Mouse (Mus musculus): ENCODE measurements around the gene Alkbh6. TPM values are rescaled to one million over a fixed set of nuclear protein-coding genes. Genes with fewer than 3 reads are reported as not detected.

Gene Alkbh6
- polyA plus RNA-seq, 1 experiment from 2014 or later: 123 TPM

- peak overlapping the region; percentile 89 for H3K4me3 ChIP-seq
- WGBS: under 1% methylated on average over 20 of the region's 20 CpGs
Observed at GRCm38 (mm10) chr7:30322285-30322667, 13.8 kb downstream of the Alkbh6 start.

GRCm38 (mm10) chr7:30322865-30323264, 14.3 kb downstream of the Alkbh6 start:
- Histone ChIP-seq H3K9me3 (no peaks in the 10 kb centered on the region), H3K27me3 (peaks cover 14% of the 10 kb centered on the region), H3K4me3 (peak overlapping the region; percentile 89), H3K4me1 (replicated peaks) (peaks cover 29% of the 10 kb centered on the region), H3K9ac (peak overlapping the region; percentile 92), H3K36me3 (0 out of 2 replicates have a peak, but pooled peaks cover 10% of the 10 kb centered on the region), H3K4me2 (peak overlapping the region; percentile 78), H3K27ac (replicated peaks) (peak overlapping the region; percentile 73)
- ATAC-seq (ENCODE audit: low read depth): no peak
- 42% methylated on average over 6 of the region's 6 CpGs for WGBS

More at GRCm38 (mm10) chr7:30322285-30322667, 13.8 kb downstream of the Alkbh6 start:
- Histone ChIP-seq H3K36me3 (0 out of 2 replicates have a peak, but pooled peaks cover 16% of the 10 kb centered on the region), H3K4me1 (replicated peaks) (peaks cover 27% of the 10 kb centered on the region), H3K9ac (peak overlapping the region; percentile 92), H3K4me2 (peak overlapping the region; percentile 78), H3K27ac (replicated peaks) (peak overlapping the region; percentile 89), H3K27me3 (peaks cover 8% of the 10 kb centered on the region), H3K9me3 (no peaks in the 10 kb centered on the region)
- peak; percentile 99 for ATAC-seq (ENCODE audit: low read depth)

GRCm38 (mm10) chr7:30323795-30324194, 15.3 kb downstream of the Alkbh6 start, which contains the start of gene Sdhaf1:
TSS of gene Sdhaf1 (minus strand) at chr7:30323895.
- 75% methylated on average over 3 of the region's 3 CpGs for WGBS
- H3K27ac ChIP-seq (replicated peaks): peak within 1 kb of the TSS; percentile 73
- H3K27me3 ChIP-seq: peaks cover 22% of the 10 kb centered on the region
- no peak for ATAC-seq (ENCODE audit: low read depth)
- no peaks in the 10 kb centered on the region for H3K9me3 ChIP-seq
- H3K4me2 ChIP-seq: peak within 1 kb of the TSS; percentile 78
- H3K9ac ChIP-seq: peak within 1 kb of the TSS; percentile 92; the same call in 1 of the 2 replicates
- H3K4me1 ChIP-seq (replicated peaks): peaks cover 29% of the 10 kb centered on the region
- 0 out of 2 replicates have a peak, but pooled peaks cover 5% of the 10 kb centered on the region for H3K36me3 ChIP-seq
- peak within 1 kb of the TSS; percentile 89 for H3K4me3 ChIP-seq

GRCm38 (mm10) chr7:30324300-30324944, 15.9 kb downstream of the Alkbh6 start:
- H3K9ac ChIP-seq: no peak overlapping the region
- H3K36me3 ChIP-seq: no peaks in the 10 kb centered on the region
- H3K4me3 ChIP-seq: no peak overlapping the region
- ATAC-seq (ENCODE audit: low read depth): no peak
- peaks cover 26% of the 10 kb centered on the region for H3K27me3 ChIP-seq
- 78% methylated on average over 5 of the region's 5 CpGs for WGBS
- H3K4me1 ChIP-seq (replicated peaks): peaks cover 29% of the 10 kb centered on the region
- H3K27ac ChIP-seq (replicated peaks): no peak overlapping the region
- no peaks in the 10 kb centered on the region for H3K9me3 ChIP-seq
- H3K4me2 ChIP-seq: no peak overlapping the region

- Histone ChIP-seq H3K27me3 (peaks cover 30% of the 10 kb centered on the region), H3K4me3 (no peak overlapping the region), H3K4me1 (replicated peaks) (peaks cover 26% of the 10 kb centered on the region), H3K4me2 (no peak overlapping the region), H3K9me3 (no peaks in the 10 kb centered on the region), H3K9ac (no peak overlapping the region), H3K36me3 (no peaks in the 10 kb centered on the region), H3K27ac (replicated peaks) (no peak overlapping the region)
- 46% methylated on average over 2 of the region's 2 CpGs for WGBS
- no peak for ATAC-seq (ENCODE audit: low read depth)
Observed at GRCm38 (mm10) chr7:30325364-30325763, 16.8 kb downstream of the Alkbh6 start.

- Histone ChIP-seq H3K36me3 (no peaks in the 10 kb centered on the region), H3K4me2 (no peak overlapping the region), H3K4me1 (replicated peaks) (peaks cover 20% of the 10 kb centered on the region), H3K9me3 (no peaks in the 10 kb centered on the region), H3K4me3 (no peak overlapping the region), H3K9ac (no peak overlapping the region), H3K27ac (replicated peaks) (no peak overlapping the region), H3K27me3 (peaks cover 30% of the 10 kb centered on the region)
- no peak for ATAC-seq (ENCODE audit: low read depth)
Observed at GRCm38 (mm10) chr7:30326427-30326826, 17.9 kb downstream of the Alkbh6 start.

GRCm38 (mm10) chr7:30327140-30327539, 18.6 kb downstream of the Alkbh6 start:
- WGBS: 46% methylated on average over 15 of the region's 15 CpGs
- H3K9ac ChIP-seq: no peak overlapping the region
- ATAC-seq (ENCODE audit: low read depth): no peak

GRCm38 (mm10) chr7:30328379-30328778, 19.9 kb downstream of the Alkbh6 start:
- Histone ChIP-seq H3K27ac (replicated peaks) (no peak overlapping the region), H3K36me3 (no peaks in the 10 kb centered on the region), H3K27me3 (peaks cover 30% of the 10 kb centered on the region), H3K4me3 (no peak overlapping the region), H3K9ac (no peak overlapping the region), H3K4me2 (no peak overlapping the region), H3K4me1 (replicated peaks) (peaks cover 29% of the 10 kb centered on the region), H3K9me3 (no peaks in the 10 kb centered on the region)
- WGBS: 25% methylated on average over 10 of the region's 10 CpGs
- no peak for ATAC-seq (ENCODE audit: low read depth)

More at GRCm38 (mm10) chr7:30327140-30327539, 18.6 kb downstream of the Alkbh6 start:
- peaks cover 24% of the 10 kb centered on the region for H3K4me1 ChIP-seq (replicated peaks)
- H3K27ac ChIP-seq (replicated peaks): no peak overlapping the region
- H3K4me3 ChIP-seq: no peak overlapping the region
- H3K27me3 ChIP-seq: peaks cover 30% of the 10 kb centered on the region
- no peak overlapping the region for H3K4me2 ChIP-seq
- H3K9me3 ChIP-seq: no peaks in the 10 kb centered on the region
- no peaks in the 10 kb centered on the region for H3K36me3 ChIP-seq

- 0 out of 2 replicates have a peak overlapping the region, but pooled peaks have one; percentile 32 for H3K9ac ChIP-seq
- peaks cover 51% of the 10 kb centered on the region for H3K27me3 ChIP-seq
Observed at GRCm38 (mm10) chr7:30331887-30332286, 23.4 kb downstream of the Alkbh6 start.

GRCm38 (mm10) chr7:30332622-30333259, 24.2 kb downstream of the Alkbh6 start:
- Histone ChIP-seq H3K9me3 (no peaks in the 10 kb centered on the region), H3K27ac (replicated peaks) (no peak overlapping the region), H3K36me3 (no peaks in the 10 kb centered on the region), H3K4me2 (peak overlapping the region; percentile 53), H3K9ac (no peak overlapping the region), H3K4me1 (replicated peaks) (peaks cover 44% of the 10 kb centered on the region), H3K4me3 (no peak overlapping the region; the same call in 1 of the 2 replicates), H3K27me3 (peaks cover 43% of the 10 kb centered on the region)
- ATAC-seq (ENCODE audit: low read depth): no peak
- WGBS: 64% methylated on average over 18 of the region's 18 CpGs

More at GRCm38 (mm10) chr7:30331887-30332286, 23.4 kb downstream of the Alkbh6 start:
- H3K27ac ChIP-seq (replicated peaks): peak overlapping the region; percentile 72
- peak overlapping the region; percentile 53 for H3K4me2 ChIP-seq
- H3K4me3 ChIP-seq: peak overlapping the region; percentile 20
- no peaks in the 10 kb centered on the region for H3K36me3 ChIP-seq
- WGBS: 5% methylated on average over 13 of the region's 13 CpGs
- ATAC-seq (ENCODE audit: low read depth): peak; percentile 91
- H3K9me3 ChIP-seq: no peaks in the 10 kb centered on the region
- peaks cover 49% of the 10 kb centered on the region for H3K4me1 ChIP-seq (replicated peaks)

- Histone ChIP-seq H3K36me3 (no peaks in the 10 kb centered on the region), H3K9me3 (no peaks in the 10 kb centered on the region), H3K4me2 (no peak overlapping the region), H3K4me3 (no peak overlapping the region), H3K9ac (no peak overlapping the region), H3K27ac (replicated peaks) (peak overlapping the region; percentile 59), H3K27me3 (peaks cover 38% of the 10 kb centered on the region), H3K4me1 (replicated peaks) (peaks cover 44% of the 10 kb centered on the region)
- WGBS: 37% methylated on average over 4 of the region's 4 CpGs
- peak; percentile 66 for ATAC-seq (ENCODE audit: low read depth)
Observed at GRCm38 (mm10) chr7:30333436-30333835, 24.9 kb downstream of the Alkbh6 start.

- Histone ChIP-seq H3K9ac (no peak overlapping the region), H3K4me3 (no peak overlapping the region), H3K4me1 (replicated peaks) (peaks cover 44% of the 10 kb centered on the region), H3K36me3 (no peaks in the 10 kb centered on the region), H3K4me2 (no peak overlapping the region), H3K27me3 (peaks cover 41% of the 10 kb centered on the region), H3K27ac (replicated peaks) (no peak overlapping the region), H3K9me3 (no peaks in the 10 kb centered on the region)
- no peak for ATAC-seq (ENCODE audit: low read depth)
- WGBS: 63% methylated on average over 5 of the region's 5 CpGs
Observed at GRCm38 (mm10) chr7:30334563-30334962, 26.0 kb downstream of the Alkbh6 start.
